Mouse (Mus musculus) lung, postnatal 0 days (tissue): Measurements from ENCODE around the gene Gal3st1.
A peak's percentile ranks its signal among the peaks of the same experiment; 100 is the strongest.

Source experiments
- CTCF ChIP-seq: IDR thresholded peaks from 2 replicates; pipeline ENCODE4 v1.5.1; 2016; ENCODE audit warnings: antibody characterized with exemption, mild to moderate bottlenecking
- EP300 ChIP-seq: IDR thresholded peaks from 2 replicates; pipeline ENCODE4 v1.6.1; 2016; ENCODE audit warnings: antibody characterized with exemption, mild to moderate bottlenecking, control low read depth

- peak; percentile 10; the same call in 1 of the 2 replicates for TF ChIP-seq CTCF
- no peak for TF ChIP-seq EP300
Measured at GRCm38 (mm10) chr11:4031126-4031941, 47.9 kb downstream of the Gal3st1 start, which contains the start of gene Sec14l4.
